Mouse (Mus musculus): ENCODE data around the gene Inafm1. TPM values are rescaled to one million over a fixed set of nuclear protein-coding genes. Genes with fewer than 3 reads are reported as not detected.

Gene Inafm1
- total and polyA plus RNA-seq, 2 experiments from 2014 or later, result 71.3 to 78.4 TPM

DNA sequence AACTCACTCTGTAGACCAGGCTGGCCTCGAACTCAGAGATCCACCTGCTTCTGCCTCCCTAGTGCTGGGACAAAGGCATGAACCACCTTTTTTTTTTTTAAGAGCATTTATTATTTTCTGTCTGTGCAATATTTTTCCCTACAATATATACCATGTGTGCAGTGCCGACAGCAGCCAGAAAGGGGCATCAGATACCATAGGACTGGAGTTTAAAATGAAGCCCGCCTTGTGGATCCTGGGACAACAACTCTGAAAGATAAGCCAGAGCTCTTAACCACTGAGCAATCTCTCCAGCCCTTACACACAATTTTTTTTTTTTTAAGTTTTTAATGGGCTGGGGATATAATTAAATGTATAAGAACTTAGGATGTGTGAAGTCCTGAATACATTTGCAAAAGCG, 20.9 kb upstream of the Inafm1 start:
- ATAC-seq (peak; percentile 46; the same call in 1 of the 2 replicates), DNase-seq (ENCODE audit: low spot score) (peak; percentile 78)
- Histone ChIP-seq H3K36me3 (ENCODE audit: insufficient read depth, low read length) (no peaks in the 10 kb centered on the region), H3K27me3 (ENCODE audit: insufficient read depth, low read length) (no peaks in the 10 kb centered on the region), H3K4me2 (ENCODE audit: low read depth, low read length) (peak overlapping the region; percentile 57; the same call in 1 of the 2 replicates), H3K4me3 (ENCODE audit: low read length) (no peak overlapping the region), H3K4me1 (ENCODE audit: insufficient read depth, low read length) (peaks cover 7% of the 10 kb centered on the region; the same call in 1 of the 2 replicates), H3K9me3 (ENCODE audit: low read length) (no peaks in the 10 kb centered on the region), H3K27ac (no peak overlapping the region), H3K9ac (replicated peaks; ENCODE audit: low read length) (no peak overlapping the region)
- 26% methylated on average over 4 of the region's 4 CpGs for WGBS
- TF ChIP-seq CTCF (IDR thresholded peaks at IDR 0.05; ENCODE audit: low read depth), result no peak

GRCm38 (mm10) chr7:16287791-16288190, 14.4 kb upstream of the Inafm1 start:
- Histone ChIP-seq H3K27me3 (ENCODE audit: insufficient read depth, low read length) (no peaks in the 10 kb centered on the region), H3K9ac (replicated peaks; ENCODE audit: low read length) (no peak overlapping the region), H3K4me2 (ENCODE audit: low read depth, low read length) (no peak overlapping the region), H3K36me3 (ENCODE audit: insufficient read depth, low read length) (peaks cover 7% of the 10 kb centered on the region; the same call in 1 of the 2 replicates), H3K27ac (no peak overlapping the region), H3K4me3 (ENCODE audit: low read length) (no peak overlapping the region), H3K9me3 (ENCODE audit: low read length) (no peaks in the 10 kb centered on the region), H3K4me1 (ENCODE audit: insufficient read depth, low read length) (0 out of 2 replicates have a peak, but pooled peaks cover 3% of the 10 kb centered on the region)
- ATAC-seq, result no peak
- no peak for DNase-seq (ENCODE audit: low spot score)
- 81% methylated on average over 1 of the region's 1 CpGs for WGBS
- TF ChIP-seq CTCF (IDR thresholded peaks at IDR 0.05; ENCODE audit: low read depth), result no peak

DNA sequence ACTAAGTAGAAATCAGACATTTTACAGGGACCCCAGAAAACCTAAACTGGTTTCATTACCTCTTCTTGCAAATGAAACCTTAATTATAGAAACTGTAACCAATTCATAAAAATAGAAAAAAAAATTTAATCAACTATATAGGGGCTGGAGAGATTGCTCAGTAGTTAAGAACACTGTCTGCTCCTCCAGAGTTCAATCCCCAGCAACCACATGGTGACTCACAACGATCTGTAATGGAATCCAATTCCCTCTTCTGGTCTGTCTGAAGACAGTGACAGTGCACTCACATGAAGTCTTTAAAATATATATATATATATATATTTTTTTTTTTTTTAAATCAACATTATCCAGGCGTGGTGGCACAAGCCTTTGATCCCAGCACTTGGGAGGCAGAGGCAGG, 13.6 kb upstream of the Inafm1 start:
- peak overlapping the region; percentile 65 for H3K4me2 ChIP-seq (ENCODE audit: low read depth, low read length)
- peak overlapping the region; percentile 56 for H3K4me3 ChIP-seq (ENCODE audit: low read length)
- no peaks in the 10 kb centered on the region for H3K9me3 ChIP-seq (ENCODE audit: low read length)
- WGBS, result 80% methylated on average over 2 of the region's 2 CpGs
- ATAC-seq (no peak), DNase-seq (ENCODE audit: low spot score) (no peak)
- no peak for TF ChIP-seq CTCF (IDR thresholded peaks at IDR 0.05; ENCODE audit: low read depth)
- peak overlapping the region; percentile 60; the same call in 1 of the 2 replicates for H3K9ac ChIP-seq (replicated peaks; ENCODE audit: low read length)
- H3K36me3 ChIP-seq (ENCODE audit: insufficient read depth, low read length), result peaks cover 13% of the 10 kb centered on the region; the same call in 1 of the 2 replicates
- 0 out of 2 replicates have a peak, but pooled peaks cover 3% of the 10 kb centered on the region for H3K4me1 ChIP-seq (ENCODE audit: insufficient read depth, low read length)
- H3K27ac ChIP-seq, result peak overlapping the region; percentile 88
- H3K27me3 ChIP-seq (ENCODE audit: insufficient read depth, low read length), result no peaks in the 10 kb centered on the region

DNA sequence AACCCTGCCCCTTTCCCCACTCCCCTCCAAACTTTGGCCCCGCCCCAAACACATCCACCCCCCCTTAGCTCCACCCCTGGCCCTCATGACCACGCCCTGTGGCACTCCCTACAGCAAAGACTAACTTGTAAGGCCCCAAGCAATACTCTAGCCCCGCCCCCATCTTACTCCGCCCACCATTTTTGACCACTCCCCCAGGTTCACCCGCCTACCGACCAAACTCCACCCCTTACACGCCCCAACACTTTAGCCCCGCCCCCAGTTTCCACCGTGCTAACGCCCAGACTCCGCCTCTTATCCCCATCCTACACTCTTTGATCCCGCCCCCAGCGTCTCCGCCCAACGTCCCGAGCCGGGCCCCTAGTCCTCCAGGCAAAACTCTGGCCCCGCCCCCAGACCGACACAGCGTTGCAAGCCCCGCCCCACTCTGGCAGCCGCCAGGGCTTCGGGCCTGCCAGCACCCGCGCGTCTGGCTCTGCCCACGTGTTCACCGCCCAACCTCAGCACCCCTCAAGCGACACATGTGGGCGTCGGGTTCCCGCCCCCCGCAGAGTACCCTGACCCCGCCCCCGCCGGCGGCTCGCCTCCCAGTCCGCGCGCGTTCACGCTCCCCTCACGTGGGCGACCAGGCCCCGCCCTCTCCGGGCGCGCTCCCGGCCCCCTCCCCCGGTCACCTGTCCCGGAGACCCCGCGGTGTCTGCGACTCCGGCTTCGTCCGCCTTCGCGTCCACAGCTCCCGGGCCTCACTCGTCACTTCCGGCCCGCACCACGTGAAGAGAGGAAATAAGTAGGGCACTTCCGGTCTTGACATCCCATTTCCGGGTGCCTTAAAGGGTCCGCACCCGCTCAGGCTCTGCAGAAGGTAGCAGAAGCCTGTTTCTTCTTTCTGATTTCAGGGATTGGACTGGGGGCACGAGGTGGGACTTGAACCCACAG, 12.9 kb upstream of the Inafm1 start, which contains the start of gene Ccdc9:
Ccdc9 (minus strand) TSS at position 770 of the 936 bp plus-strand sequence.
- DNase-seq (ENCODE audit: low spot score), result peak; percentile 99
- Histone ChIP-seq H3K4me3 (ENCODE audit: low read length) (peak within 1 kb of the TSS; percentile 56), H3K9ac (replicated peaks; ENCODE audit: low read length) (peak within 1 kb of the TSS; percentile 60), H3K4me1 (ENCODE audit: insufficient read depth, low read length) (0 out of 2 replicates have a peak, but pooled peaks cover 3% of the 10 kb centered on the region), H3K9me3 (ENCODE audit: low read length) (no peaks in the 10 kb centered on the region), H3K27me3 (ENCODE audit: insufficient read depth, low read length) (no peaks in the 10 kb centered on the region), H3K36me3 (ENCODE audit: insufficient read depth, low read length) (peaks cover 13% of the 10 kb centered on the region; the same call in 1 of the 2 replicates), H3K27ac (peak within 1 kb of the TSS; percentile 88), H3K4me2 (ENCODE audit: low read depth, low read length) (peak within 1 kb of the TSS; percentile 65)
- WGBS, result under 1% methylated on average over 58 of the region's 70 CpGs
- ATAC-seq, result peak; percentile 94
- no peak for TF ChIP-seq CTCF (IDR thresholded peaks at IDR 0.05; ENCODE audit: low read depth)

DNA sequence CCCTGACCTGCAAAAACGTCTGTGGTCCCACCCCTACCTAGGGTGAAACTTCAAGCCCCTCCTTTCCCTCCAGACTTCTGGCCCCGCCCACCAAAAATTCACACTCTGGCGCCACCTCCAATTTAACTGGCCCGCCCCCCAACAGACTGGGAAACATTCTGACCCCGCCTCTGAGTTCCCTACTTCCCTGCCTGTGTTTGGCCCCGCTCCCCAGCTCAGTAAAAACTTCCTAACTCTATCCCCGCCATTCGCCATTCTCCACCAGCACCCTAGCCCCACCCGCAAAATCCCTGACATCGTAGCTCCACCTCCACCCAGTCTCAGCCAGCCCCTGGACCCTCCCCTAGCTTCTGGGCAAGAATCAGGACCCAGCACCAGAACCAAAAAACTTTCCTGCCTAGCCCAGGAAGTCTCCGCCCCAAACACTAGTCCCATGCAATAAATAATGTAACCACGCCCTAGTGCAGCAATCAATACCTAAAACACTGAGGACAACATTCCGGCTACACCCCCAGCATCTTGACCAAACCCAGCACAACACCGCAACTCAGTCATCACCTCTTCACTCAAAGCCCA, 12.1 kb upstream of the Inafm1 start:
- no peaks in the 10 kb centered on the region for H3K9me3 ChIP-seq (ENCODE audit: low read length)
- TF ChIP-seq CTCF (IDR thresholded peaks at IDR 0.05; ENCODE audit: low read depth), result no peak
- H3K9ac ChIP-seq (replicated peaks; ENCODE audit: low read length), result 0 out of 2 replicates have a peak overlapping the region, but pooled peaks have one; percentile 9
- peaks cover 17% of the 10 kb centered on the region for H3K36me3 ChIP-seq (ENCODE audit: insufficient read depth, low read length)
- ATAC-seq, result peak; percentile 43
- DNase-seq (ENCODE audit: low spot score), result peak; percentile 28
- H3K4me3 ChIP-seq (ENCODE audit: low read length), result peak overlapping the region; percentile 56
- WGBS, result 4% methylated on average over 14 of the region's 14 CpGs
- H3K4me1 ChIP-seq (ENCODE audit: insufficient read depth, low read length), result 0 out of 2 replicates have a peak, but pooled peaks cover 3% of the 10 kb centered on the region
- H3K27me3 ChIP-seq (ENCODE audit: insufficient read depth, low read length), result no peaks in the 10 kb centered on the region
- H3K4me2 ChIP-seq (ENCODE audit: low read depth, low read length), result peak overlapping the region; percentile 65
- H3K27ac ChIP-seq, result peak overlapping the region; percentile 88; the same call in 1 of the 2 replicates

- Histone ChIP-seq H3K36me3 (ENCODE audit: insufficient read depth, low read length) (peaks cover 19% of the 10 kb centered on the region), H3K4me2 (ENCODE audit: low read depth, low read length) (peak overlapping the region; percentile 65), H3K27me3 (ENCODE audit: insufficient read depth, low read length) (no peaks in the 10 kb centered on the region), H3K9ac (replicated peaks; ENCODE audit: low read length) (no peak overlapping the region), H3K4me3 (ENCODE audit: low read length) (no peak overlapping the region; the same call in 1 of the 2 replicates), H3K27ac (no peak overlapping the region), H3K9me3 (ENCODE audit: low read length) (no peaks in the 10 kb centered on the region), H3K4me1 (ENCODE audit: insufficient read depth, low read length) (0 out of 2 replicates have a peak, but pooled peaks cover 3% of the 10 kb centered on the region)
- DNase-seq (ENCODE audit: low spot score) (no peak), ATAC-seq (no peak)
- 74% methylated on average over 9 of the region's 9 CpGs for WGBS
- TF ChIP-seq CTCF (IDR thresholded peaks at IDR 0.05; ENCODE audit: low read depth), result no peak
Observed at GRCm38 (mm10) chr7:16284904-16285303, 11.5 kb upstream of the Inafm1 start.
